Mouse (Mus musculus): ENCODE results near the gene Rpl7a.
"Not testable (repeated sequence)": the region's sequence is repeated elsewhere in the genome, so short reads cannot be mapped to it uniquely, and the experiment has no call there.

Gene Rpl7a

GRCm38 (mm10) chr2:26910124-26910993, at the start of gene Rpl7a, which contains the start of gene Med22:
Rpl7a (plus strand) TSS chr2:26910764.
Med22 (minus strand) TSS chr2:26910677.
- DNase-seq (ENCODE audit: low spot score in 2 of 2) = peak; percentile 98 to 99

- no peak for DNase-seq (ENCODE audit: low spot score in 2 of 2)
Measured at GRCm38 (mm10) chr2:26862856-26863255, 47.7 kb upstream of the Rpl7a start.

- no peak for DNase-seq (ENCODE audit: low spot score in 2 of 2)
Measured at GRCm38 (mm10) chr2:26864879-26865278, 45.7 kb upstream of the Rpl7a start, which contains the start of gene Abo. Abo (minus strand) TSS chr2:26864979.

- DNase-seq (ENCODE audit: low spot score in 2 of 2) = no peak
Measured at GRCm38 (mm10) chr2:26870666-26871065, 39.9 kb upstream of the Rpl7a start.

GRCm38 (mm10) chr2:26878571-26878970, 32.0 kb upstream of the Rpl7a start:
- no peak for DNase-seq (ENCODE audit: low spot score in 2 of 2)

- not testable (repeated sequence) for DNase-seq (ENCODE audit: low spot score in 2 of 2)
Measured at GRCm38 (mm10) chr2:26885541-26885940, 25.0 kb upstream of the Rpl7a start.

GRCm38 (mm10) chr2:26886170-26886569, 24.4 kb upstream of the Rpl7a start:
- DNase-seq (ENCODE audit: low spot score in 2 of 2) = not testable (repeated sequence)

GRCm38 (mm10) chr2:26895898-26896297, 14.7 kb upstream of the Rpl7a start:
- no peak for DNase-seq (ENCODE audit: low spot score in 2 of 2)

- no peak for DNase-seq (ENCODE audit: low spot score in 2 of 2)
Measured at GRCm38 (mm10) chr2:26900731-26901130, 9.8 kb upstream of the Rpl7a start.

GRCm38 (mm10) chr2:26901834-26902400, 8.6 kb upstream of the Rpl7a start:
- no peak for DNase-seq (ENCODE audit: low spot score in 2 of 2)

GRCm38 (mm10) chr2:26902467-26903220, 7.9 kb upstream of the Rpl7a start, which contains the start of gene Surf6:
Surf6 (minus strand) TSS chr2:26902879.
- DNase-seq (ENCODE audit: low spot score in 2 of 2) = peak; percentile 96 to 98

- DNase-seq (ENCODE audit: low spot score in 2 of 2) = no peak
Measured at GRCm38 (mm10) chr2:26903311-26903710, 7.3 kb upstream of the Rpl7a start.

GRCm38 (mm10) chr2:26905936-26906335, 4.6 kb upstream of the Rpl7a start:
- no peak for DNase-seq (ENCODE audit: low spot score in 2 of 2)

- no peak for DNase-seq (ENCODE audit: low spot score in 2 of 2)
Measured at GRCm38 (mm10) chr2:26906431-26906830, 4.1 kb upstream of the Rpl7a start.

- no peak for DNase-seq (ENCODE audit: low spot score in 2 of 2)
Measured at GRCm38 (mm10) chr2:26907109-26907508, 3.5 kb upstream of the Rpl7a start.

GRCm38 (mm10) chr2:26908710-26909386, 1.7 kb upstream of the Rpl7a start:
- DNase-seq (ENCODE audit: low spot score in 2 of 2) = no peak

- DNase-seq (ENCODE audit: low spot score in 2 of 2) = no peak
Measured at GRCm38 (mm10) chr2:26909387-26909784, 1.2 kb upstream of the Rpl7a start.

- DNase-seq (ENCODE audit: low spot score in 2 of 2) = peak; percentile 40 to 43
Measured at GRCm38 (mm10) chr2:26910994-26911765, 616 bp downstream of the Rpl7a start.

- DNase-seq (ENCODE audit: low spot score in 2 of 2) = no peak
Measured at GRCm38 (mm10) chr2:26912253-26912770, 1.7 kb downstream of the Rpl7a start.

GRCm38 (mm10) chr2:26913416-26914147, 3.0 kb downstream of the Rpl7a start:
- no peak for DNase-seq (ENCODE audit: low spot score in 2 of 2)

All from right cerebral cortex, postnatal 36 days (tissue).